Mouse (Mus musculus): ENCODE measurements around the gene Nhsl1. TPM values are rescaled to one million over a fixed set of nuclear protein-coding genes. Genes with fewer than 3 reads are reported as not detected.

Nhsl1 gene
- polyA plus RNA-seq, 1 experiment, result 3.0 TPM

DNA sequence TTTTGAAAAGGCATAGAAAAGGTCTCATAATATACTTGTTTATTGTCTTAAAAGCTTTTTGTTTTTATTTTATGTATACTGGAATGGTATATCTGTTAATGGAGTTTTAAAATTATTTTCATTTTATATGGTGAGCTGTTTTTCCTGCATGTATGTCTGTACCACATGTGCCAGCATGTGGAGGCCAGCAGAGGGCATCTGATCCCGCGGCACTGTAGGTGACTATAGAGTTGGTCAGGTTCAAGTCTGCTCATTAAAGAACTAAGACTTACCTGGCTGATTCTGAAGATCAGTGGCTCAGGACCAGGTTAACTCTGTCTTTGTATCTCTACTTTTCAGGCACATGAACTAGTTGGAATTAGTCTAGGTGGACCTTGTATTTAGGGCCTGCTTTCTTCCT is 253.8 kb downstream of the Nhsl1 start:
- no peaks in the 10 kb centered on the region for H3K79me2 ChIP-seq (ENCODE audit: control insufficient read depth, insufficient read depth)
- H3K36me3 ChIP-seq (ENCODE audit: control insufficient read depth, insufficient read depth), result no peaks in the 10 kb centered on the region
- H3K4me3 ChIP-seq (ENCODE audit: insufficient read depth, poor library complexity, severe bottlenecking), result no peak overlapping the region
- no peak for TF ChIP-seq MYOG (IDR thresholded peaks at IDR 0.05; ENCODE audit: control insufficient read depth, extremely low read depth, insufficient read length)
- no peak for TF ChIP-seq CTCF (IDR thresholded peaks at IDR 0.05; ENCODE audit: control insufficient read depth, insufficient read depth, insufficient read length)
- no peak for TF ChIP-seq CEBPB (IDR thresholded peaks at IDR 0.05; ENCODE audit: low read depth)
- TF ChIP-seq MAX (IDR thresholded peaks at IDR 0.05), result no peak
- TF ChIP-seq FOSL1 (IDR thresholded peaks at IDR 0.05; ENCODE audit: insufficient read depth, low read length, poor library complexity, severe bottlenecking), result no peak
- no peak for TF ChIP-seq MYOD1 (IDR thresholded peaks at IDR 0.05; ENCODE audit: control insufficient read depth, insufficient read length, low read depth)
- no peak for TF ChIP-seq USF1 (IDR thresholded peaks at IDR 0.05; ENCODE audit: low read depth)
- no peaks in the 10 kb centered on the region for H3K27me3 ChIP-seq (ENCODE audit: control insufficient read depth, insufficient read depth, insufficient read length)
- H3ac ChIP-seq (ENCODE audit: control insufficient read depth, insufficient read length, low read depth), result no peak overlapping the region
- no peaks in the 10 kb centered on the region for H3K79me3 ChIP-seq (ENCODE audit: low read depth)

Other genes starting within 250 kb of the Nhsl1 start
- 0.06 TPM for gene Ect2l, start 108.1 kb upstream of the Nhsl1 start, polyA plus RNA-seq (2012; fragmentation: generic; extraction: Trizol)
- gene Ccdc28a, start 84.0 kb upstream of the Nhsl1 start, polyA plus RNA-seq (2012; fragmentation: generic; extraction: Trizol), result 3.1 TPM
- 4.3 TPM for gene Hebp2, start 227.1 kb downstream of the Nhsl1 start, polyA plus RNA-seq (2012; fragmentation: generic; extraction: Trizol)

All from C2C12 (cell line).